Mouse (Mus musculus) embryonic facial prominence, embryonic 12.5 days (tissue): ENCODE data around the gene Sdha. TPM values are rescaled to one million over a fixed set of nuclear protein-coding genes. Genes with fewer than 3 reads are reported as not detected.

Experiments
- ATAC-seq: fragments of 200-750 bp; cut with Nextera tagmentation; 2 replicates; pipeline ENCODE4 v1.8.0; 2017; ENCODE audit not compliant: insufficient number of reproducible peaks, insufficient read depth, low FRiP score, low TSS enrichment
- H3K27ac ChIP-seq: fragments of 300-500 bp; sonication (generic); 2 replicates; pipeline ENCODE4 v1.5.1; 2016; ENCODE audit warnings: mild to moderate bottlenecking
- H3K27me3 ChIP-seq: fragments of 300-500 bp; sonication (generic); 2 replicates; pipeline ENCODE4 v1.6.1; 2016; ENCODE audit warnings: mild to moderate bottlenecking, moderate library complexity
- H3K36me3 ChIP-seq: fragments of 300-500 bp; sonication (generic); 2 replicates; pipeline ENCODE4 v1.6.1; 2016; ENCODE audit warnings: mild to moderate bottlenecking
- H3K4me1 ChIP-seq: fragments of 300-500 bp; sonication (generic); 2 replicates; pipeline ENCODE4 v1.6.1; 2016
- H3K4me2 ChIP-seq: fragments of 300-500 bp; sonication (generic); replicated peaks from 2 replicates; pipeline ENCODE4 v1.6.1; 2016; ENCODE audit warnings: mild to moderate bottlenecking, moderate library complexity
- H3K4me3 ChIP-seq: fragments of 300-500 bp; sonication (generic); 2 replicates; pipeline ENCODE4 v1.5.1; 2016; ENCODE audit warnings: mild to moderate bottlenecking
- H3K9ac ChIP-seq: fragments of 300-500 bp; sonication (generic); 2 replicates; pipeline ENCODE4 v1.6.1; 2016; ENCODE audit warnings: mild to moderate bottlenecking, moderate library complexity
- H3K9me3 ChIP-seq: fragments of 300-500 bp; sonication (generic); 2 replicates; pipeline ENCODE4 v1.6.1; 2016; ENCODE audit warnings: mild to moderate bottlenecking, moderate library complexity
- WGBS: fragments of 180-500 bp; shearing (Covaris S2); methylation state at CpG from one replicate; pipeline ENCODE4 v1.1.7; 2016; 5-methylcytosine and 5-hydroxymethylcytosine counted together
- polyA plus RNA-seq: library from polyadenylated mRNA; unstranded; fragments of >200 nt; fragmentation: Nextera tagmentation; extraction: Ambion mirVana; gene quantifications from 2 replicates; pipeline ENCODE4 v1.2.1, GENCODE M21; 2016

Gene Sdha
- 230 and 238 TPM in 2 replicates for polyA plus RNA-seq

GRCm38 (mm10) chr13:74349566-74350434 lies at the start of gene Sdha, which contains the start of gene Ccdc127:
Sdha (minus strand) TSS chr13:74350280.
Ccdc127 (plus strand) TSS chr13:74350309.
- H3K4me3 ChIP-seq: peak within 1 kb of the TSS; percentile 80
- H3K9me3 ChIP-seq: no peaks in the 10 kb centered on the region
- 2% methylated on average over 57 of the region's 57 CpGs for WGBS
- H3K4me1 ChIP-seq: peaks cover 13% of the 10 kb centered on the region
- peak within 1 kb of the TSS; percentile 54 for H3K4me2 ChIP-seq
- peak within 1 kb of the TSS; percentile 90 for H3K9ac ChIP-seq
- H3K36me3 ChIP-seq: peaks cover 12% of the 10 kb centered on the region; the same call in 1 of the 2 replicates
- peak within 1 kb of the TSS; percentile 71 for H3K27ac ChIP-seq
- no peaks in the 10 kb centered on the region for H3K27me3 ChIP-seq
- ATAC-seq: peak; percentile 94

- Histone ChIP-seq H3K27ac (no peak within 1 kb of the TSS), H3K36me3 (no peaks in the 10 kb centered on the region), H3K27me3 (no peaks in the 10 kb centered on the region), H3K4me3 (no peak within 1 kb of the TSS), H3K4me2 (0 out of 2 replicates have a peak within 1 kb of the TSS, but pooled peaks have one; percentile 7), H3K4me1 (no peaks in the 10 kb centered on the region), H3K9ac (no peak within 1 kb of the TSS), H3K9me3 (no peaks in the 10 kb centered on the region)
- WGBS: 13% methylated on average over 11 of the region's 11 CpGs
- ATAC-seq: no peak
Observed at GRCm38 (mm10) chr13:74399298-74399839, 49.3 kb upstream of the Sdha start, which contains the start of gene Ftl1-ps1. Ftl1-ps1 (plus strand) TSS chr13:74399694.

- Histone ChIP-seq H3K9me3 (no peaks in the 10 kb centered on the region), H3K9ac (no peak overlapping the region), H3K27me3 (no peaks in the 10 kb centered on the region), H3K4me2 (no peak overlapping the region), H3K4me3 (no peak overlapping the region), H3K4me1 (no peaks in the 10 kb centered on the region), H3K27ac (no peak overlapping the region), H3K36me3 (no peaks in the 10 kb centered on the region)
- no peak for ATAC-seq
- WGBS: 74% methylated on average over 2 of the region's 2 CpGs
Observed at GRCm38 (mm10) chr13:74391156-74391555, 41.1 kb upstream of the Sdha start.

DNA sequence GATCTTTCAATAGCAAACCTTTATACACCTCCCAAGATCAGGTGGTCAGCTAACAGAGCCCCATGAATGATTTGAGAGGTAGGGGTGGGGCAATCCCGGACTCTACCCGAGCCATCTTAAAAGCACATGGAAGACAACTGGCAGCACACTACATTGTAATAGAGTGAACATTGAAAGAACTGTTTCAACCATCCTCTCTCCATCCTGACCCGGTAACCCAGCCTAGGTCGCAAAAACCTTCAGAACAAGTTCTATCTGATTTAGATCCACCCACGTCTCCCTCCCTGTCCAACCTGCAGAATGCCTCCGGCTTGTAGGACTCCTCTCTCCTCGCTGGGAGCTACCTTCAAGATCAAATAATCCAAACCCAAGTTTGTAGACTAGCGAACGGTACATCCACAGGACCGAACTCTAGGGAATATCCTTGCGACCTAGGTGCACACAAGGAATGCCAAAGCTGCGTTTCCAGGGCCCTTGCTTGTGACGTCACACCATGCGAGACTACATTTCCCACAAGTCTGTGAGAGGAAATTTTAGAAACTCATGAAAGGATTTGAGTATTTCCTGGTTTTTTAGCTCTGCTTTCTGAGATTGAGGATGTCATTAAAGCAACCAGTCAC lies 40.4 kb upstream of the Sdha start, which contains the start of gene Zfp72:
Gene Zfp72 (minus strand): TSS at position 466 of the 620 bp plus-strand sequence.
- no peaks in the 10 kb centered on the region for H3K27me3 ChIP-seq
- H3K9me3 ChIP-seq: no peaks in the 10 kb centered on the region
- peak; percentile 84 for ATAC-seq
- H3K27ac ChIP-seq: no peak within 1 kb of the TSS
- H3K36me3 ChIP-seq: no peaks in the 10 kb centered on the region
- H3K9ac ChIP-seq: peak within 1 kb of the TSS; percentile 51; the same call in 1 of the 2 replicates
- peak within 1 kb of the TSS; percentile 62 for H3K4me3 ChIP-seq
- peak within 1 kb of the TSS; percentile 57 for H3K4me2 ChIP-seq
- 1% methylated on average over 14 of the region's 14 CpGs for WGBS
- H3K4me1 ChIP-seq: no peaks in the 10 kb centered on the region

GRCm38 (mm10) chr13:74389730-74390129 lies 39.6 kb upstream of the Sdha start:
- ATAC-seq: no peak
- Histone ChIP-seq H3K27ac (no peak overlapping the region), H3K4me1 (no peaks in the 10 kb centered on the region), H3K4me3 (peak overlapping the region; percentile 62), H3K9ac (no peak overlapping the region), H3K4me2 (peak overlapping the region; percentile 57), H3K27me3 (no peaks in the 10 kb centered on the region), H3K9me3 (no peaks in the 10 kb centered on the region), H3K36me3 (no peaks in the 10 kb centered on the region)
- 66% methylated on average over 6 of the region's 6 CpGs for WGBS

- no peak overlapping the region for H3K9ac ChIP-seq
- H3K27ac ChIP-seq: peak overlapping the region; percentile 50; the same call in 1 of the 2 replicates
- H3K9me3 ChIP-seq: no peaks in the 10 kb centered on the region
- no peak overlapping the region for H3K4me2 ChIP-seq
- no peaks in the 10 kb centered on the region for H3K36me3 ChIP-seq
- H3K4me1 ChIP-seq: 0 out of 2 replicates have a peak, but pooled peaks cover 5% of the 10 kb centered on the region
- 60% methylated on average over 3 of the region's 3 CpGs for WGBS
- no peak for ATAC-seq
- no peak overlapping the region for H3K4me3 ChIP-seq
- no peaks in the 10 kb centered on the region for H3K27me3 ChIP-seq
Observed at GRCm38 (mm10) chr13:74382289-74382688, 32.2 kb upstream of the Sdha start.

- Histone ChIP-seq H3K4me3 (no peak overlapping the region), H3K4me1 (0 out of 2 replicates have a peak, but pooled peaks cover 5% of the 10 kb centered on the region), H3K27me3 (no peaks in the 10 kb centered on the region), H3K36me3 (no peaks in the 10 kb centered on the region), H3K27ac (peak overlapping the region; percentile 50; the same call in 1 of the 2 replicates), H3K9me3 (no peaks in the 10 kb centered on the region), H3K9ac (no peak overlapping the region), H3K4me2 (no peak overlapping the region)
- WGBS: 77% methylated on average over 10 of the region's 10 CpGs
- no peak for ATAC-seq
Observed at GRCm38 (mm10) chr13:74381533-74382276, 31.6 kb upstream of the Sdha start.

DNA sequence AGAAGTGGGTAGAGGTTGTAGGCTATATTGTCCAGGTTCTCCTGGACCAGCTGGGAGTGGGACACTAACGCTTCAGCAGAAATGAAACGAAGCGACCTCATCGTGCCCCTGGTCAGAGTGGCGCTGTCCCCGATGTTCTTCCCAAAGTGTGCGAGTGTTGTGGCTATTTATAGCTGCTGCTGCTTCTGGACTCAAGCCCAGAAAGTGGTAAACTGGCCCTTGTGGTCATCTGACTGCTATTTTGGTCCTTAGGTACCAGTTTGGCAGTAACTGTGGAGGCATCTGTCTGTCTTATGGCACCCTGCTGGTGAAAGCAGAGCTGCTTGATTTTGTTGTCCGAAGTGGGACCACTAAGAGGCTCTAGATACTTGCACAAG lies 13.8 kb upstream of the Sdha start, which contains the start of gene Lrrc14b:
Gene Lrrc14b (minus strand): TSS at position 147 of the 377 bp plus-strand sequence.
- ATAC-seq: no peak
- Histone ChIP-seq H3K4me1 (no peaks in the 10 kb centered on the region), H3K9me3 (no peaks in the 10 kb centered on the region), H3K27ac (no peak within 1 kb of the TSS), H3K27me3 (no peaks in the 10 kb centered on the region), H3K36me3 (peaks cover 26% of the 10 kb centered on the region), H3K4me3 (no peak within 1 kb of the TSS), H3K4me2 (no peak within 1 kb of the TSS), H3K9ac (no peak within 1 kb of the TSS)
- WGBS: 88% methylated on average over 8 of the region's 8 CpGs

GRCm38 (mm10) chr13:74363176-74363858 lies 13.2 kb upstream of the Sdha start:
- Histone ChIP-seq H3K27me3 (no peaks in the 10 kb centered on the region), H3K4me3 (no peak overlapping the region), H3K9me3 (no peaks in the 10 kb centered on the region), H3K27ac (no peak overlapping the region), H3K4me2 (no peak overlapping the region), H3K4me1 (no peaks in the 10 kb centered on the region), H3K36me3 (peaks cover 27% of the 10 kb centered on the region), H3K9ac (no peak overlapping the region)
- WGBS: 90% methylated on average over 13 of the region's 13 CpGs
- ATAC-seq: no peak

GRCm38 (mm10) chr13:74362218-74362617 lies 12.1 kb upstream of the Sdha start:
- H3K27me3 ChIP-seq: no peaks in the 10 kb centered on the region
- no peak for ATAC-seq
- no peak overlapping the region for H3K4me2 ChIP-seq
- WGBS: 92% methylated on average over 2 of the region's 2 CpGs
- H3K36me3 ChIP-seq: peaks cover 31% of the 10 kb centered on the region
- H3K9ac ChIP-seq: no peak overlapping the region
- H3K9me3 ChIP-seq: no peaks in the 10 kb centered on the region
- no peak overlapping the region for H3K27ac ChIP-seq
- H3K4me3 ChIP-seq: no peak overlapping the region
- no peaks in the 10 kb centered on the region for H3K4me1 ChIP-seq
